Mouse (Mus musculus): ENCODE data around the gene Ano1. TPM values are rescaled to one million over a fixed set of nuclear protein-coding genes. Genes with fewer than 3 reads are reported as not detected.

The Ano1 gene
- total and polyA plus RNA-seq, 3 experiments: 0.04 TPM; not detected in 2

DNA sequence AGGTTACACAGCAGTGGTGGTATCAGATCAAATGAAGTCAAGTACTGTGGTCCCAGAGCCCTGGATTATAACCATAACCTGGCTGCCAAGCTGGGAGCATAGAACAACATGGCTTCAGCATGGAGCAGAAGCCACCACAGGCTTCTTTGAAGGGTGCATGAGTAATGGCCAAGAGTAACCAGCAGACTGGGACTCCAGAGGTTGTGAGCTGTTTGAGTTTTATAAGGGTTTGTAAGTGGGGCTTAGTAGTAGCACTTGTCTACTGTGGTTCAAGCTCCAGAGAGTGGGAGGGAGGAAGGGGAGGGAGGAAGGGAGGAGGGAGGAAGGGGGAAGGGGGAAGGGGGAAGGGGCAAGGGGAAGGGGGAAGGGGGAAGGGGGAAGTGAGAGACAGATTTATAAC is 131.5 kb downstream of the Ano1 start:
- no peak overlapping the region for H3K9ac ChIP-seq (ENCODE audit: control insufficient read depth, low read depth, low read length, poor library complexity, severe bottlenecking)
- H3K79me2 ChIP-seq (ENCODE audit: control insufficient read depth, insufficient read depth, low read length, poor library complexity): no peaks in the 10 kb centered on the region
- H3K4me3 ChIP-seq (ENCODE audit: control insufficient read depth in 1 of 2, insufficient read depth in 1 of 2, low read depth in 2 of 2, low read length in 2 of 2): no peak overlapping the region
- H3K27ac ChIP-seq (ENCODE audit: control insufficient read depth, low read depth, low read length): no peak overlapping the region
- H3K36me3 ChIP-seq (ENCODE audit: control insufficient read depth in 1 of 2, insufficient read depth in 2 of 2, low read length in 2 of 2): no peaks in the 10 kb centered on the region
- TF ChIP-seq MAX (IDR thresholded peaks at IDR 0.05; ENCODE audit: low read length) (no peak), UBTF (IDR thresholded peaks at IDR 0.05; ENCODE audit: borderline replicate concordance, insufficient read depth, low read depth, low read length) (no peak), GATA1 (IDR thresholded peaks at IDR 0.05; ENCODE audit: low read depth, low read length) (no peak), RAD21 (IDR thresholded peaks at IDR 0.05; ENCODE audit: low read depth, low read length) (no peak), CHD2 (IDR thresholded peaks at IDR 0.05; ENCODE audit: low read length) (no peak), TBP (IDR thresholded peaks at IDR 0.05; ENCODE audit: low read depth, low read length) (no peak), E2F4 (IDR thresholded peaks at IDR 0.05; ENCODE audit: borderline replicate concordance, low read depth, low read length) (no peak), USF1 (IDR thresholded peaks at IDR 0.05; ENCODE audit: low read depth, low read length) (no peak), HCFC1 (IDR thresholded peaks at IDR 0.05; ENCODE audit: low read depth, low read length) (no peak), MYB (IDR thresholded peaks at IDR 0.05; ENCODE audit: low read depth, low read length) (no peak), EP300 (IDR thresholded peaks at IDR 0.05; ENCODE audit: low read depth in 1 of 2, low read length in 2 of 2) (no peak), MAFK (IDR thresholded peaks at IDR 0.05; ENCODE audit: borderline replicate concordance, low read depth, low read length) (no peak), SIN3A (IDR thresholded peaks at IDR 0.05; ENCODE audit: low read length) (no peak), ZMIZ1 (IDR thresholded peaks at IDR 0.05; ENCODE audit: low read depth, low read length) (no peak), KAT2A (conservative IDR thresholded peaks at IDR 0.05; ENCODE audit: low read depth, low read length) (no peak), POLR2AphosphoS2 (IDR thresholded peaks at IDR 0.05; ENCODE audit: low read length) (no peak), ZNF384 (IDR thresholded peaks at IDR 0.05; ENCODE audit: low read depth, low read length) (no peak), JUND (IDR thresholded peaks at IDR 0.05; ENCODE audit: low read depth, low read length) (no peak), ZKSCAN1 (IDR thresholded peaks at IDR 0.05; ENCODE audit: low read depth, low read length) (no peak), CTCF (IDR thresholded peaks at IDR 0.05 in 2 of 3, conservative IDR thresholded peaks at IDR 0.05 in 1 of 3; ENCODE audit: control insufficient read depth in 1 of 3, insufficient read depth in 1 of 3, low read depth in 2 of 3, low read length in 3 of 3, poor library complexity in 1 of 3, severe bottlenecking in 1 of 3) (no peak)
- no peaks in the 10 kb centered on the region for H3K27me3 ChIP-seq (ENCODE audit: control insufficient read depth in 1 of 2, insufficient read depth in 2 of 2, low read length in 2 of 2)
- no peaks in the 10 kb centered on the region for H3K4me1 ChIP-seq (ENCODE audit: control insufficient read depth in 1 of 2, insufficient read depth in 2 of 2, low read length in 2 of 2)
- no peak for DNase-seq (ENCODE audit: low read depth, low spot score)
- no peaks in the 10 kb centered on the region for H3K9me3 ChIP-seq (replicated peaks; ENCODE audit: insufficient read depth, low read length)

DNA sequence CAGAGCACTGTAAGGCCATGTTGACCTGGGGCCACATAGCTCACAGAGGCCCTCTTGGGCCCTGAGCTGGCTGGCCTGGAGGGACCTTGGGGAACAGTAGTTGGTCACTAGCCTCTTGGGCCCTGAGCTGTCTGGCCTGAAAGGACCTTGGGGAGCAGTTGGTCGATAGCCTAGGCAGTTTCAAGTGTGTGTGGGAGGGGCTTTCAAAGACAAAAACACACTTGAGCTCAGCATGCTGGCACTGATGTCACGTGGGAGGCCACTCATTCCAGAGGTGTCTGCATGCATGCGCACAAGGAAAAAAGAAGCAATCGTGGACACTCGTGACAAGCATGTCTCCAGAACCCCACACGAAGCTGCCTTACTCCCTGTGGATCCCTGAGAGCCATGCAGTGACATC is 136.4 kb downstream of the Ano1 start:
- no peaks in the 10 kb centered on the region for H3K36me3 ChIP-seq (ENCODE audit: control insufficient read depth in 1 of 2, insufficient read depth in 2 of 2, low read length in 2 of 2)
- H3K27ac ChIP-seq (ENCODE audit: control insufficient read depth, low read depth, low read length): no peak overlapping the region
- no peaks in the 10 kb centered on the region for H3K9me3 ChIP-seq (replicated peaks; ENCODE audit: insufficient read depth, low read length)
- no peak for DNase-seq (ENCODE audit: low read depth, low spot score)
- H3K27me3 ChIP-seq (ENCODE audit: control insufficient read depth in 1 of 2, insufficient read depth in 2 of 2, low read length in 2 of 2): no peaks in the 10 kb centered on the region
- no peaks in the 10 kb centered on the region for H3K4me1 ChIP-seq (ENCODE audit: control insufficient read depth in 1 of 2, insufficient read depth in 2 of 2, low read length in 2 of 2)
- no peak overlapping the region for H3K4me3 ChIP-seq (ENCODE audit: control insufficient read depth in 1 of 2, insufficient read depth in 1 of 2, low read depth in 2 of 2, low read length in 2 of 2)
- no peak overlapping the region for H3K9ac ChIP-seq (ENCODE audit: control insufficient read depth, low read depth, low read length, poor library complexity, severe bottlenecking)
- no peaks in the 10 kb centered on the region for H3K79me2 ChIP-seq (ENCODE audit: control insufficient read depth, insufficient read depth, low read length, poor library complexity)
- no peak for TF ChIP-seq SIN3A (IDR thresholded peaks at IDR 0.05; ENCODE audit: low read length)
- no peak for TF ChIP-seq USF1 (IDR thresholded peaks at IDR 0.05; ENCODE audit: low read depth, low read length)
- no peak for TF ChIP-seq TAL1 (IDR thresholded peaks at IDR 0.05; ENCODE audit: low read length)
